Mouse (Mus musculus): ENCODE measurements at regions not wholly inside any gene's neighbourhood (a gene's known extent, or its start where the extent isn't known, plus 50 kb on each side); places are given as distances from the start of the nearest gene placed in this dataset.

- intact Hi-C loops (cut with DNase I): no loop called here
- H3K27ac ChIP-seq: no peak overlapping the region
- no peak for TF ChIP-seq CTCF (IDR thresholded peaks at IDR 0.05)
- no peak overlapping the region for H3K4me3 ChIP-seq
- DNase-seq: no peak
Measured at GRCm38 (mm10) chr14:15142839-15143238, 295.9 kb downstream of the Lrrc3b start.

- no peak for TF ChIP-seq CTCF (IDR thresholded peaks at IDR 0.05)
- no peak overlapping the region for H3K4me3 ChIP-seq
- intact Hi-C loops (cut with DNase I): no loop called here
- no peak overlapping the region for H3K27ac ChIP-seq
- no peak for DNase-seq
Measured at GRCm38 (mm10) chr14:15148516-15148915, 290.3 kb downstream of the Lrrc3b start.
